Mouse (Mus musculus) kidney, embryonic 16.5 days (tissue): ENCODE measurements around the gene Svep1. TPM values are rescaled to one million over a fixed set of nuclear protein-coding genes. Genes with fewer than 3 reads are reported as not detected.

Experiments used
- ATAC-seq: fragments of 200-750 bp; cut with Nextera tagmentation; 2 replicates; pipeline ENCODE4 v1.8.0; 2017; ENCODE audit warnings: moderate TSS enrichment; ENCODE audit not compliant: low FRiP score, low TSS enrichment
- H3K27ac ChIP-seq: fragments of 300-500 bp; sonication (generic); 2 replicates; pipeline ENCODE4 v1.5.1; 2014; ENCODE audit warnings: low read length
- H3K27me3 ChIP-seq: fragments of 300-500 bp; sonication (generic); 2 replicates; pipeline ENCODE4 v1.6.1; 2014; ENCODE audit warnings: low read length, control low read depth, mixed read lengths; ENCODE audit not compliant: insufficient read depth
- H3K36me3 ChIP-seq: fragments of 300-500 bp; sonication (generic); 2 replicates; pipeline ENCODE4 v1.6.1; 2014; ENCODE audit warnings: low read length, control low read depth, mixed read lengths; ENCODE audit not compliant: insufficient read depth
- H3K4me1 ChIP-seq: fragments of 300-500 bp; sonication (generic); 2 replicates; pipeline ENCODE4 v1.6.1; 2014; ENCODE audit warnings: low read length, control low read depth, mixed read lengths; ENCODE audit not compliant: insufficient read depth
- H3K4me2 ChIP-seq: fragments of 300-500 bp; sonication (generic); replicated peaks from 2 replicates; pipeline ENCODE4 v1.6.1; 2014; ENCODE audit warnings: low read depth, low read length
- H3K4me3 ChIP-seq: fragments of 300-500 bp; sonication (generic); 2 replicates; pipeline ENCODE4 v1.5.1; 2014; ENCODE audit warnings: mild to moderate bottlenecking, low read length
- H3K9ac ChIP-seq: fragments of 300-500 bp; sonication (generic); replicated peaks from 2 replicates; pipeline ENCODE4 v1.6.1; 2014; ENCODE audit warnings: low read length
- H3K9me3 ChIP-seq: fragments of 300-500 bp; sonication (generic); 2 replicates; pipeline ENCODE4 v1.6.1; 2016; ENCODE audit warnings: low read length, control low read depth
- WGBS: fragments of 180-500 bp; shearing (Covaris S2); extraction: QIAGEN DNeasy Blood & Tissue Kit; methylation state at CpG from one replicate; pipeline ENCODE4 v1.1.7; 2014; 5-methylcytosine and 5-hydroxymethylcytosine counted together
- polyA plus RNA-seq: library from polyadenylated mRNA; unstranded; fragments of >200 nt; fragmentation: Nextera tagmentation; extraction: Ambion mirVana; gene quantifications from 2 replicates; pipeline ENCODE4 v1.2.1, GENCODE M21; 2015

The Svep1 gene
- polyA plus RNA-seq, 1 experiment from 2014 or later, result 3.6 TPM

- no peaks in the 10 kb centered on the region for H3K27me3 ChIP-seq
- no peak for ATAC-seq
- WGBS, result 83% methylated on average over 6 of the region's 6 CpGs
- H3K4me1 ChIP-seq, result no peaks in the 10 kb centered on the region
- H3K27ac ChIP-seq, result no peak overlapping the region
- no peaks in the 10 kb centered on the region for H3K36me3 ChIP-seq
- H3K9ac ChIP-seq, result no peak overlapping the region
- H3K4me3 ChIP-seq, result no peak overlapping the region
- H3K9me3 ChIP-seq, result no peaks in the 10 kb centered on the region
- H3K4me2 ChIP-seq, result no peak overlapping the region
Observed at GRCm38 (mm10) chr4:58109793-58110192, 96.9 kb downstream of the Svep1 start.

GRCm38 (mm10) chr4:58108364-58108763 lies 98.3 kb downstream of the Svep1 start:
- H3K4me3 ChIP-seq, result no peak overlapping the region
- no peak overlapping the region for H3K9ac ChIP-seq
- H3K9me3 ChIP-seq, result no peaks in the 10 kb centered on the region
- no peaks in the 10 kb centered on the region for H3K27me3 ChIP-seq
- H3K4me2 ChIP-seq, result no peak overlapping the region
- no peaks in the 10 kb centered on the region for H3K4me1 ChIP-seq
- WGBS, result 92% methylated on average over 3 of the region's 3 CpGs
- no peaks in the 10 kb centered on the region for H3K36me3 ChIP-seq
- no peak for ATAC-seq
- H3K27ac ChIP-seq, result no peak overlapping the region

- Histone ChIP-seq H3K27ac (no peak overlapping the region), H3K4me2 (no peak overlapping the region), H3K27me3 (no peaks in the 10 kb centered on the region), H3K9ac (no peak overlapping the region), H3K36me3 (no peaks in the 10 kb centered on the region), H3K4me3 (no peak overlapping the region), H3K9me3 (no peaks in the 10 kb centered on the region), H3K4me1 (no peaks in the 10 kb centered on the region)
- WGBS, result 86% methylated on average over 9 of the region's 9 CpGs
- ATAC-seq, result no peak
Observed at GRCm38 (mm10) chr4:58097732-58098131, 108.9 kb downstream of the Svep1 start.

DNA sequence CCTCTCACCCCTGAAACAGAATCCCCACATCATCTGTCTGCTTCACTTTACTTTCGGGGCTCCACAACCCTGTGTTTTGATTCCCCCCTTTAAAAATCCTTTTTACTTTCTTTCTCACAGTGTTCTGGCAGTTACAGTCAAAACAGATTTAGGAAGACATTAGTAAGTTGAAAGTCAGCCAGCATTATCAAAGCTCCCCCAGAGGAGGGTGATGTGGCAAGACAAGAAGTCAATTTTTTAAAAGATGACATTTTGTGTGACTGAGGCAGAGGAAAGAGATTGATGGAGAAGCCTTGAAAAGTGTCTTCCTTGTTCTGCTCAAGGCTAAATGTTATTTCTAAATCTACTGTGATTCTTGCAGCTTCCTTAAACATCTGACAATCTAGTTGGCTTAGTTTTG lies 119.9 kb downstream of the Svep1 start:
- H3K4me1 ChIP-seq, result no peaks in the 10 kb centered on the region
- H3K27ac ChIP-seq, result no peak overlapping the region
- 0 out of 2 replicates have a peak, but pooled peaks cover 3% of the 10 kb centered on the region for H3K36me3 ChIP-seq
- H3K4me3 ChIP-seq, result no peak overlapping the region
- WGBS, result 68% methylated on average over 1 of the region's 1 CpGs
- no peaks in the 10 kb centered on the region for H3K27me3 ChIP-seq
- H3K4me2 ChIP-seq, result no peak overlapping the region
- no peaks in the 10 kb centered on the region for H3K9me3 ChIP-seq
- ATAC-seq, result no peak
- no peak overlapping the region for H3K9ac ChIP-seq

DNA sequence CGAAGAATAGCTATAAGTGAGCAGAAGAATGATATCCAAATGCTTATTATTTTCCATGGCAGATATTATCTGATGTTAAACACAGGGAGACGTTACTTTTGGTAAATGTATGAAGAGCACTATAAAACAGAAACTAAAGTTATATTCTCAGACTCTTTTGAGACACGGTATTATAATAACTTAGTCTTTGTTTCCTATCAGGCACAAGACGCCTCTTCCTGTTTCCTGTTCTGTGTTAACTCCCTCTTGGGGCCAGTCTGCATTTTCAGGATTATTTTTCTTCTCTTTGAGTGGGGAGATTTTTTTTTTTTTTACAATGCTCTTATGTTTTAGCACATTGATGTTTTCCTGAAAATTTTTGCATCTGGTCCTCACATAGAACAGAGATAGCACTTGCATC lies 120.5 kb downstream of the Svep1 start:
- no peak overlapping the region for H3K9ac ChIP-seq
- ATAC-seq, result no peak
- no peaks in the 10 kb centered on the region for H3K4me1 ChIP-seq
- WGBS, result 55% methylated on average over 4 of the region's 4 CpGs
- no peak overlapping the region for H3K4me3 ChIP-seq
- H3K9me3 ChIP-seq, result no peaks in the 10 kb centered on the region
- no peak overlapping the region for H3K27ac ChIP-seq
- H3K36me3 ChIP-seq, result 0 out of 2 replicates have a peak, but pooled peaks cover 3% of the 10 kb centered on the region
- no peak overlapping the region for H3K4me2 ChIP-seq
- no peaks in the 10 kb centered on the region for H3K27me3 ChIP-seq

DNA sequence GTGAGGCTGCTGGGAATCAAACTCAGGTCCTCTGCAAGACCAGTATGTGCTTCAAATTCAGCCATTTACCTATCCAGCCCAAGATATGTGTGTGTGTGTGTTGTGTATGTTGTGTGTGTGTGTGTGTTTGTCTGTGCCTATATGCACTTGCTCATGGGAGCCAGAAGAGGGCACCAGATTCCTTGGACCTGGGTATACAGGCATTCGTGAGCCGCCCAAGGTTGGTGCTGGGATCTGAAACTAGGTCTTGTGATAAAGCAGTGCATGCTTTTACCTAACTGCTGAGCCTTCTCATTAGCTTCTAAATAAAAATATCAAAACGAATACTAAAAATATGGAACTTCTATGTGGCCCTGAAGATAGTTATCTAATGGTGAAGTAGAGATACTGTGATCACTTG lies 121.3 kb downstream of the Svep1 start:
- Histone ChIP-seq H3K27me3 (no peaks in the 10 kb centered on the region), H3K36me3 (0 out of 2 replicates have a peak, but pooled peaks cover 3% of the 10 kb centered on the region), H3K4me2 (no peak overlapping the region), H3K4me1 (no peaks in the 10 kb centered on the region), H3K9me3 (no peaks in the 10 kb centered on the region), H3K9ac (no peak overlapping the region), H3K4me3 (no peak overlapping the region), H3K27ac (no peak overlapping the region)
- no peak for ATAC-seq
- WGBS, result 95% methylated on average over 3 of the region's 3 CpGs

DNA sequence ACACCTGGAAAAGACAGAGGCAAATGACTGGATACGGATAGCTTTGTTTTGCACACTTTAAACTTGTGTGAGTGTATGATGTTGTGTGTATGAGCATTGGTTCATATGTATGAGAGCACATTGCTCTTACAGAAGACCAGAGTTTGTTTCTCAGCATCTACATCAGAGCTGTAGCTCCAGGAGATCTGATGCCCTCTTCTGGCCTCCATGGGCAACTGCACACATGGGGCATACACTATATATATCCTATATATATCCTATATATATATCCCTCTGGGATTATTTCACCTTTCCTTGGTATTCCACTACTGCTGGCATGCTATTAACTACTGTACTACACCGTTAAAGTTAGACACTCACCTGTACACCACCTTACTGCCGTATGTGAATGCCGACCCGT lies 122.5 kb downstream of the Svep1 start:
- Histone ChIP-seq H3K27ac (no peak overlapping the region), H3K36me3 (0 out of 2 replicates have a peak, but pooled peaks cover 3% of the 10 kb centered on the region), H3K27me3 (no peaks in the 10 kb centered on the region), H3K4me2 (no peak overlapping the region), H3K4me3 (no peak overlapping the region), H3K9ac (no peak overlapping the region), H3K9me3 (no peaks in the 10 kb centered on the region), H3K4me1 (no peaks in the 10 kb centered on the region)
- ATAC-seq, result no peak
- 95% methylated on average over 5 of the region's 5 CpGs for WGBS

- no peaks in the 10 kb centered on the region for H3K4me1 ChIP-seq
- 8% methylated on average over 5 of the region's 5 CpGs for WGBS
- 0 out of 2 replicates have a peak, but pooled peaks cover 3% of the 10 kb centered on the region for H3K36me3 ChIP-seq
- H3K4me3 ChIP-seq, result no peak overlapping the region
- H3K27ac ChIP-seq, result no peak overlapping the region
- H3K9ac ChIP-seq, result no peak overlapping the region
- no peaks in the 10 kb centered on the region for H3K9me3 ChIP-seq
- no peaks in the 10 kb centered on the region for H3K27me3 ChIP-seq
- H3K4me2 ChIP-seq, result no peak overlapping the region
- no peak for ATAC-seq
Observed at GRCm38 (mm10) chr4:58082588-58082987, 124.1 kb downstream of the Svep1 start.

GRCm38 (mm10) chr4:58079631-58080030 lies 127.0 kb downstream of the Svep1 start:
- H3K4me1 ChIP-seq, result no peaks in the 10 kb centered on the region
- ATAC-seq, result no peak
- 26% methylated on average over 10 of the region's 10 CpGs for WGBS
- no peak overlapping the region for H3K27ac ChIP-seq
- H3K9me3 ChIP-seq, result no peaks in the 10 kb centered on the region
- H3K4me2 ChIP-seq, result 0 out of 2 replicates have a peak overlapping the region, but pooled peaks have one; percentile 20
- H3K4me3 ChIP-seq, result no peak overlapping the region
- H3K9ac ChIP-seq, result no peak overlapping the region
- no peaks in the 10 kb centered on the region for H3K27me3 ChIP-seq
- H3K36me3 ChIP-seq, result no peaks in the 10 kb centered on the region

- Histone ChIP-seq H3K4me3 (no peak overlapping the region), H3K36me3 (no peaks in the 10 kb centered on the region), H3K4me2 (no peak overlapping the region), H3K27me3 (no peaks in the 10 kb centered on the region), H3K9ac (no peak overlapping the region), H3K9me3 (no peaks in the 10 kb centered on the region), H3K27ac (no peak overlapping the region), H3K4me1 (no peaks in the 10 kb centered on the region)
- no peak for ATAC-seq
- WGBS, result 64% methylated on average over 6 of the region's 6 CpGs
Observed at GRCm38 (mm10) chr4:58077950-58078349, 128.7 kb downstream of the Svep1 start.
